Mouse (Mus musculus) heart, embryonic 14.5 days (tissue): ENCODE results near the gene Dkkl1. TPM values are rescaled to one million over a fixed set of nuclear protein-coding genes. Genes with fewer than 3 reads are reported as not detected.
"Not testable (repeated sequence)": the region's sequence is repeated elsewhere in the genome, so short reads cannot be mapped to it uniquely, and the experiment has no call there.

Source experiments
- ATAC-seq: fragments of 200-750 bp; cut with Nextera tagmentation; 2 replicates; pipeline ENCODE4 v1.8.0; 2017; ENCODE audit warnings: low read depth, moderate TSS enrichment; ENCODE audit not compliant: insufficient number of reproducible peaks, insufficient read depth, low FRiP score
- H3K27ac ChIP-seq, 2 experiments: fragments of 200-500 bp in 1 of 2; fragments of 300-500 bp in 1 of 2; sonication (generic) in 1 of 2; replicated peaks in 1 of 2; 2 replicates each; pipeline ENCODE4 v1.5.1; 2012 to 2014; ENCODE audit warnings: low read depth in 2 of 2, low read length in 2 of 2, control low read depth in 1 of 2, mild to moderate bottlenecking in 1 of 2, mixed read lengths in 1 of 2; ENCODE audit not compliant: control insufficient read depth in 1 of 2, insufficient read depth in 1 of 2
- H3K27me3 ChIP-seq: fragments of 300-500 bp; sonication (generic); 2 replicates; pipeline ENCODE4 v1.6.1; 2014; ENCODE audit warnings: mild to moderate bottlenecking, low read length, control low read depth; ENCODE audit not compliant: control insufficient read depth, insufficient read depth
- H3K36me3 ChIP-seq: fragments of 300-500 bp; sonication (generic); 2 replicates; pipeline ENCODE4 v1.6.1; 2014; ENCODE audit warnings: mild to moderate bottlenecking, control low read depth, low read length, mixed read lengths; ENCODE audit not compliant: control insufficient read depth, insufficient read depth
- H3K4me1 ChIP-seq, 2 experiments: fragments of 200-500 bp in 1 of 2; fragments of 300-500 bp in 1 of 2; sonication (generic) in 1 of 2; 2 replicates each; pipeline ENCODE4 v1.6.1; 2012 to 2014; ENCODE audit warnings: low read length in 2 of 2, control low read depth in 1 of 2, mixed read lengths in 1 of 2; ENCODE audit not compliant: control insufficient read depth in 2 of 2, insufficient read depth in 2 of 2
- H3K4me2 ChIP-seq: fragments of 300-500 bp; sonication (generic); 2 replicates; pipeline ENCODE4 v1.6.1; 2014; ENCODE audit warnings: mild to moderate bottlenecking, low read length
- H3K4me3 ChIP-seq, 2 experiments: fragments of 200-500 bp in 1 of 2; fragments of 300-500 bp in 1 of 2; sonication (generic) in 1 of 2; 2 replicates each; pipeline ENCODE4 v1.5.1; 2012 to 2014; ENCODE audit warnings: low read length in 2 of 2, mild to moderate bottlenecking in 2 of 2, control low read depth in 1 of 2, low read depth in 1 of 2, moderate library complexity in 1 of 2; ENCODE audit not compliant: control insufficient read depth in 1 of 2, insufficient read depth in 1 of 2
- H3K9ac ChIP-seq: fragments of 300-500 bp; sonication (generic); 2 replicates; pipeline ENCODE4 v1.6.1; 2014; ENCODE audit warnings: mild to moderate bottlenecking, low read length
- H3K9me3 ChIP-seq: fragments of 300-500 bp; sonication (generic); 2 replicates; pipeline ENCODE4 v1.6.1; 2016; ENCODE audit warnings: low read length, control low read depth; ENCODE audit not compliant: control insufficient read depth
- WGBS: fragments of 180-500 bp; shearing (Covaris S2); extraction: QIAGEN DNeasy Blood & Tissue Kit; methylation state at CpG from one replicate; pipeline ENCODE4 v1.1.7; 2014; 5-methylcytosine and 5-hydroxymethylcytosine counted together
- polyA plus RNA-seq: library from polyadenylated mRNA; unstranded; fragments of >200 nt; fragmentation: Nextera tagmentation; extraction: Ambion mirVana; gene quantifications from 2 replicates; pipeline ENCODE4 v1.2.1, GENCODE M21; 2014

Gene Dkkl1
- polyA plus RNA-seq = 0.65 and 1.7 TPM in 2 replicates

- Histone ChIP-seq H3K4me2 (peak within 1 kb of the TSS; percentile 39), H3K4me1 (peaks cover 8 to 10% of the 10 kb centered on the region in 2 experiments), H3K9me3 (no peaks in the 10 kb centered on the region), H3K36me3 (no peaks in the 10 kb centered on the region), H3K27me3 (peaks cover 22% of the 10 kb centered on the region), H3K27ac (no peak within 1 kb of the TSS), H3K4me3 (no peak within 1 kb of the TSS), H3K9ac (no peak within 1 kb of the TSS)
- no peak for ATAC-seq
- 3% methylated on average over 17 of the region's 17 CpGs for WGBS
These were observed at the start of gene Dkkl1 for GRCm38 (mm10) chr7:45211851-45212251. Gene Dkkl1 (minus strand): TSS chr7:45212147.

DNA sequence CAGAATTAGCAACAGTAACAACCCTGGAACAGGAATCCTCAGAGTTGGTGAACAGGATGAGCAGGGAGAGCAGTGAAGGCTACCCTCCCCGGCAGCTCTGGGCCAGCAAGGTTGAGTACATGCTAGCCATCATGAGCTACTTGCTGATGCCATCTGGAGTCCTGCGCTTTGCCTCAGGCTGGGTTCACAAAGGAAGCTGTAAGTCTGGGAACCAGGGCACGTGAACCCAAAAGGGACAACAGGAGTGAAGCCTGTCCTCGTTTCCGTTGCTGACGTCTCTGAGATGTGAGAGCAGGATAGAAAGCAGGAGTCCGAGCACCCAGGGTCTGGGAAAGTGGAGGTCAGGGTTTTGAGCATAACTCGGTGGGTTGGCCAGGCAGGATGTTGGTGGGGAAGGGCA, 47.3 kb upstream of the Dkkl1 start:
- Histone ChIP-seq H3K9ac (no peak overlapping the region), H3K4me3 (no peak overlapping the region), H3K9me3 (no peaks in the 10 kb centered on the region), H3K27me3 (no peaks in the 10 kb centered on the region), H3K36me3 (no peaks in the 10 kb centered on the region), H3K27ac (no peak overlapping the region), H3K4me1 (peaks cover 25 to 34% of the 10 kb centered on the region in 2 experiments), H3K4me2 (no peak overlapping the region)
- ATAC-seq = no peak
- WGBS = 81% methylated on average over 8 of the region's 8 CpGs

DNA sequence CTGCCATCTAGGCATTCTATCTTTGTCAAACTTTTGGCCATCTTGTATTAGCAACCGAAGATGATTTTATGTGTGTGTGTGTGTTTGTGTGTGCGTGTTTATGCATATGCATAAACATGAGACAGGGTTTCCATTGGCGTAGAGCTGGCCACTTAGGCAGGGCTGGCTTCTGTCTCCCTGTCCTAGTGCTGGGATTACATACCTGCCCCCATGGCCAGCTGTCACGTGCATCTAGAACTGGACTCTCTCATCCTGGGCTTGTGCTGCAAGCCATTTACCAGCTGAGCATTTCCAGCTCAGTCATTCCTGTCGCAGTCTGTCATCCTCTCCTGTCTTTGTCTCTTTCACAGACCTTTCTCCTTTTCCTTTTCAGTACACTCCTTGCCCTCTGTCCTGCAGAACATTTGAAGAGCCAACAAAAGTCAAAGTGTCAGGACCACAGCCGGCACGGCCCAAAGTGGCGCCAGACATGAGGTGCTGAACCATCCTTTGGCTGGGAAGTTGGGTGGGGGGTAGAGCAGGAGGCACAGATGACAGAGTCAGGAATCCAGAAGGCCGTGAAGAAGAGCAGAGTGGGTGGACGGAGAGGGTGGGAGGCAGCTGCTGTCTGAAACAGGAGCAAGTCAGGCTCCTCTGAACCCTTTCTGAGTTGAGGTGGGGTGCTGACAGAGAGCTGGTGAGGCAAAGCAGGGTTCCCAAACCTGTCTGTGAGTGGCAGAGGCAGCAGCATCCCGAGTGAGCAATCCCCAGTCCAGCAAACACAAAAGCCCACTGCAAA, 45.3 kb upstream of the Dkkl1 start:
- Histone ChIP-seq H3K27me3 (no peaks in the 10 kb centered on the region), H3K36me3 (no peaks in the 10 kb centered on the region), H3K27ac (no peak overlapping the region), H3K4me1 (peaks cover 15 to 24% of the 10 kb centered on the region in 2 experiments), H3K9ac (0 out of 2 replicates have a peak overlapping the region, but pooled peaks have one; percentile 28), H3K4me3 (no peak overlapping the region), H3K9me3 (no peaks in the 10 kb centered on the region), H3K4me2 (no peak overlapping the region)
- no peak for ATAC-seq
- WGBS = 36% methylated on average over 11 of the region's 11 CpGs

- WGBS = 57% methylated on average over 4 of the region's 7 CpGs
- not testable (repeated sequence) for H3K36me3 ChIP-seq, H3K27me3 ChIP-seq, H3K9me3 ChIP-seq, H3K9ac ChIP-seq, H3K4me2 ChIP-seq, H3K27ac ChIP-seq, H3K4me3 ChIP-seq, ATAC-seq
- peaks cover 2 to 13% of the 10 kb centered on the region in 2 experiments for H3K4me1 ChIP-seq
These were observed 43.9 kb upstream of the Dkkl1 start for GRCm38 (mm10) chr7:45255822-45256221.

- H3K4me1 ChIP-seq = peaks cover 0 to 8% of the 10 kb centered on the region in 2 experiments; a peak in 2 of 4 replicates
- no peaks in the 10 kb centered on the region for H3K27me3 ChIP-seq
- ATAC-seq = no peak
- H3K4me2 ChIP-seq = no peak overlapping the region
- no peaks in the 10 kb centered on the region for H3K36me3 ChIP-seq
- WGBS = 87% methylated on average over 8 of the region's 8 CpGs
- no peak overlapping the region for H3K4me3 ChIP-seq
- H3K9ac ChIP-seq = no peak overlapping the region
- no peaks in the 10 kb centered on the region for H3K9me3 ChIP-seq
- H3K27ac ChIP-seq = no peak overlapping the region
These were observed 41.9 kb upstream of the Dkkl1 start for GRCm38 (mm10) chr7:45253806-45254205.

DNA sequence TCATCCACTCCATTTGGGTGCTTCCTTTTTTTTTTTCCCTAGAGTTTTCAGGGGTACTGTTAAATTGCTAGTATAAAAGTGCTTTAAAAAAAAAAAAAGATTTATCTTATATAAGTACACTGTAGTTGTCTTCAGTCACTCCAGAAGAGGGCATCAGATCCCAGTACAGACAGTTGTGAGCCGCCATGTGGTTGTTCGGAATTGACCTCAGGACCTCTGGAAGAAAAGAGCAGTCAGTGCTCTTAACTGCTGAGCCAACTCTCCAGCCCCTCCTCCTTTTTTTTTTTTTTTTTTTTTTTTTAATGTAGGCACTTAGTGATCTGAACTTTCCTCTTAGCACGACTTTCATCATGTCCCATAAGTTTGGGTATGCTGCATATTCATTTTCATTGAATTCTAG, 35.7 kb upstream of the Dkkl1 start:
- no peaks in the 10 kb centered on the region for H3K27me3 ChIP-seq
- no peak overlapping the region for H3K4me2 ChIP-seq
- no peak overlapping the region for H3K27ac ChIP-seq
- no peaks in the 10 kb centered on the region for H3K9me3 ChIP-seq
- no peaks in the 10 kb centered on the region for H3K36me3 ChIP-seq
- no peaks in the 10 kb centered on the region for H3K4me1 ChIP-seq
- no peak overlapping the region for H3K4me3 ChIP-seq
- H3K9ac ChIP-seq = no peak overlapping the region
- ATAC-seq = no peak
- 29% methylated on average over 3 of the region's 3 CpGs for WGBS

- H3K27ac ChIP-seq = no peak overlapping the region
- peak overlapping the region; percentile 59 for H3K4me2 ChIP-seq
- H3K27me3 ChIP-seq = peaks cover 11% of the 10 kb centered on the region; the same call in 1 of the 2 replicates
- H3K36me3 ChIP-seq = no peaks in the 10 kb centered on the region
- H3K4me3 ChIP-seq = no peak overlapping the region
- no peak for ATAC-seq
- peaks cover 8 to 12% of the 10 kb centered on the region in 2 experiments for H3K4me1 ChIP-seq
- WGBS = 89% methylated on average over 6 of the region's 6 CpGs
- no peaks in the 10 kb centered on the region for H3K9me3 ChIP-seq
- H3K9ac ChIP-seq = peak overlapping the region; percentile 56; the same call in 1 of the 2 replicates
These were observed 29.4 kb upstream of the Dkkl1 start for GRCm38 (mm10) chr7:45241389-45241749.
